Mouse (Mus musculus): ENCODE measurements around the gene Slit3.

GRCm38 (mm10) chr11:35331476-35331875 lies 210.5 kb downstream of the Slit3 start:
- TF ChIP-seq CTCF (IDR thresholded peaks at IDR 0.05; ENCODE audit: low read depth) (no peak), EP300 (IDR thresholded peaks at IDR 0.05; ENCODE audit: low read depth) (no peak)
